Mouse (Mus musculus) midbrain, embryonic 15.5 days (tissue): Measurements from ENCODE around the gene Cdc123. TPM values are rescaled to one million over a fixed set of nuclear protein-coding genes. Genes with fewer than 3 reads are reported as not detected.

Source experiments
- ATAC-seq: fragments of 200-750 bp; cut with Nextera tagmentation; replicated peaks from 2 replicates; pipeline ENCODE4 v1.8.0; 2017; ENCODE audit warnings: moderate TSS enrichment
- H3K27ac ChIP-seq: fragments of 300-500 bp; sonication (generic); 2 replicates; pipeline ENCODE4 v1.5.1; 2015; ENCODE audit warnings: mild to moderate bottlenecking, inconsistent platforms
- H3K27me3 ChIP-seq: fragments of 300-500 bp; sonication (generic); replicated peaks from 2 replicates; pipeline ENCODE4 v1.6.1; 2015; ENCODE audit warnings: inconsistent platforms
- H3K36me3 ChIP-seq: fragments of 300-500 bp; sonication (generic); replicated peaks from 2 replicates; pipeline ENCODE4 v1.6.1; 2015; ENCODE audit warnings: inconsistent platforms
- H3K4me1 ChIP-seq: fragments of 300-500 bp; sonication (generic); 2 replicates; pipeline ENCODE4 v1.6.1; 2015; ENCODE audit warnings: inconsistent platforms
- H3K4me2 ChIP-seq: fragments of 300-500 bp; sonication (generic); 2 replicates; pipeline ENCODE4 v1.6.1; 2015; ENCODE audit warnings: inconsistent platforms, mild to moderate bottlenecking, moderate library complexity
- H3K4me3 ChIP-seq: fragments of 300-500 bp; sonication (generic); 2 replicates; pipeline ENCODE4 v1.5.1; 2015; ENCODE audit warnings: mild to moderate bottlenecking, inconsistent platforms
- H3K9ac ChIP-seq: fragments of 300-500 bp; sonication (generic); 2 replicates; pipeline ENCODE4 v1.6.1; 2015; ENCODE audit warnings: mild to moderate bottlenecking, inconsistent platforms
- H3K9me3 ChIP-seq: fragments of 300-500 bp; sonication (generic); 2 replicates; pipeline ENCODE4 v1.6.1; 2016; ENCODE audit warnings: inconsistent platforms
- WGBS: fragments of 180-500 bp; shearing (Covaris S2); methylation state at CpG from one replicate; pipeline ENCODE4 v1.1.7; 2015; ENCODE audit warnings: mixed read lengths; 5-methylcytosine and 5-hydroxymethylcytosine counted together
- polyA plus RNA-seq: library from polyadenylated mRNA; unstranded; fragments of >200 nt; fragmentation: Nextera tagmentation; extraction: Ambion mirVana; gene quantifications from 2 replicates; pipeline ENCODE4 v1.2.1, GENCODE M21; 2015

Cdc123 gene
- polyA plus RNA-seq, 1 experiment from 2014 or later = 289 TPM

- Histone ChIP-seq H3K27me3 (no peaks in the 10 kb centered on the region), H3K36me3 (peaks cover 32% of the 10 kb centered on the region; the same call in 1 of the 2 replicates), H3K4me1 (no peaks in the 10 kb centered on the region), H3K27ac (no peak overlapping the region), H3K9ac (no peak overlapping the region), H3K4me3 (no peak overlapping the region), H3K4me2 (no peak overlapping the region), H3K9me3 (no peaks in the 10 kb centered on the region)
- ATAC-seq = no peak
- 90% methylated on average over 9 of the region's 9 CpGs for WGBS
Measured at GRCm38 (mm10) chr2:5801182-5801640, 43.8 kb downstream of the Cdc123 start.

- ATAC-seq = no peak
- Histone ChIP-seq H3K27me3 (no peaks in the 10 kb centered on the region), H3K36me3 (peaks cover 36% of the 10 kb centered on the region), H3K4me1 (no peaks in the 10 kb centered on the region), H3K4me3 (no peak overlapping the region), H3K4me2 (no peak overlapping the region), H3K9ac (no peak overlapping the region), H3K27ac (no peak overlapping the region), H3K9me3 (no peaks in the 10 kb centered on the region)
- WGBS = 92% methylated on average over 11 of the region's 11 CpGs
Measured at GRCm38 (mm10) chr2:5797816-5798672, 46.9 kb downstream of the Cdc123 start.

- 97% methylated on average over 10 of the region's 10 CpGs for WGBS
- Histone ChIP-seq H3K27ac (no peak overlapping the region), H3K36me3 (peaks cover 30% of the 10 kb centered on the region)
Measured at GRCm38 (mm10) chr2:5793771-5794170, 51.2 kb downstream of the Cdc123 start.

GRCm38 (mm10) chr2:5792056-5792455 is 52.9 kb downstream of the Cdc123 start:
- Histone ChIP-seq H3K27me3 (no peaks in the 10 kb centered on the region), H3K4me3 (no peak overlapping the region), H3K9ac (no peak overlapping the region), H3K9me3 (no peaks in the 10 kb centered on the region), H3K4me2 (no peak overlapping the region), H3K27ac (no peak overlapping the region), H3K4me1 (no peaks in the 10 kb centered on the region), H3K36me3 (peaks cover 21% of the 10 kb centered on the region)
- WGBS = 95% methylated on average over 5 of the region's 5 CpGs
- no peak for ATAC-seq

More at GRCm38 (mm10) chr2:5793771-5794170, 51.2 kb downstream of the Cdc123 start:
- no peaks in the 10 kb centered on the region for H3K9me3 ChIP-seq
- no peak for ATAC-seq
- no peak overlapping the region for H3K9ac ChIP-seq
- no peaks in the 10 kb centered on the region for H3K27me3 ChIP-seq
- H3K4me2 ChIP-seq = no peak overlapping the region
- no peaks in the 10 kb centered on the region for H3K4me1 ChIP-seq
- H3K4me3 ChIP-seq = no peak overlapping the region

DNA sequence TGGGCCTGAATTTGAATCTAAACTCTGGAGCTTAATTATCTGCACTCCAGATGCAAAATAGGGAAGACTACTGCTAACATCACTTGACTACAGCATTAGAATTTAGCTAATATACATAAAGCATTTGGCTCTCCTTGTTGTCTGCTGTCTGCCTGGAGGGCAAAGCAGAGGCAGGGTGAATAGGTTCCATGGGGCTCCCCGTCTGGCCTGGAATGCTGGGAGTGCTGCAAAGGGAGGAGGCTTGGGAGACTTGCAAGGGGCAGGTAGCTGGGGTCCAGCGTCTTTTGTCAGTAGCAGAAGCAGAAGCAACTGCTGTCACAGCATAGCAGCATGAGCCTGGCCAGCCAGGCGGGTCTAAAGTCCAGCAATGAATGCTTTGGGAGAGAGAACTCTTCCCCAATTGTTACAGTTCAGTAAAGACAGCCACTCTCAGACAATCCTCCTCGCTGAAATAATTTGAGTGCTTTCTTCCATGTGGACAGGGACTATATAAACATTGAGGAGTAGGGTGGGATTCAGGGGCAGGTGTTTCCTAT is 55.3 kb downstream of the Cdc123 start:
- no peak for ATAC-seq
- H3K27me3 ChIP-seq = no peaks in the 10 kb centered on the region
- no peak overlapping the region for H3K4me2 ChIP-seq
- 23% methylated on average over 4 of the region's 4 CpGs for WGBS
- H3K9ac ChIP-seq = no peak overlapping the region
- no peaks in the 10 kb centered on the region for H3K4me1 ChIP-seq
- no peak overlapping the region for H3K27ac ChIP-seq
- H3K4me3 ChIP-seq = no peak overlapping the region
- H3K36me3 ChIP-seq = peaks cover 5% of the 10 kb centered on the region
- H3K9me3 ChIP-seq = no peaks in the 10 kb centered on the region

GRCm38 (mm10) chr2:5787391-5787790 is 57.6 kb downstream of the Cdc123 start:
- H3K9ac ChIP-seq = no peak overlapping the region
- no peak overlapping the region for H3K27ac ChIP-seq
- no peak overlapping the region for H3K4me3 ChIP-seq
- no peaks in the 10 kb centered on the region for H3K4me1 ChIP-seq
- H3K27me3 ChIP-seq = no peaks in the 10 kb centered on the region
- 96% methylated on average over 3 of the region's 3 CpGs for WGBS
- H3K4me2 ChIP-seq = no peak overlapping the region
- H3K36me3 ChIP-seq = no peaks in the 10 kb centered on the region
- ATAC-seq = no peak
- no peaks in the 10 kb centered on the region for H3K9me3 ChIP-seq

- no peak overlapping the region for H3K9ac ChIP-seq
- 85% methylated on average over 2 of the region's 2 CpGs for WGBS
Measured at GRCm38 (mm10) chr2:5772464-5772863, 72.5 kb downstream of the Cdc123 start.

DNA sequence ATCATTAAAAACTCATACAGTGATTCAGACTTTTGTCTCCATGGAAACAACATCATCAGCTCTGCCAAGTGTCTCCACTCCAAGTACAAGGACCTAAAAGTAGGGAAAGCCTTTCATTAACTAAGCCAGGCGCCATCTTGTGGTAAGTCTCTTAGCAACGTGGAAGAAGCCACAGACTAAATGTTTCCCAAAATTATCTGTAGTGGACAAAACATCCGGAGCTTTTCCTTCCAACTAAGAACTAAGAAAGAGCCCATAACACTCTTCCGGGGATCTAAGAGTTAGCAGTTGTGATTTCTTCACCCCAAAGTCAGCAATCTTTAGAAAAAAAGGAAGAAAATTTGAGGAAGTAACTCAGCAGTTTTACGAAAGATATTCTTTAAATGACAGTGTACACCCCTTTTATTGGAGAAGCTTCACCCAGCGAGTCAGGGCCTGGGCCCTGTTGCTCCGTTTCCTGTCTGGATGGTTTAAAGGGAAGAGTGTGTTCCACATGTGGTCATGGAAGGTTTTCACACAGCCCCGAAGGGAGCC is 74.2 kb downstream of the Cdc123 start:
- Histone ChIP-seq H3K4me3 (no peak overlapping the region), H3K27me3 (no peaks in the 10 kb centered on the region), H3K9ac (no peak overlapping the region), H3K9me3 (no peaks in the 10 kb centered on the region), H3K4me2 (no peak overlapping the region), H3K4me1 (peaks cover 4% of the 10 kb centered on the region; the same call in 1 of the 2 replicates), H3K36me3 (no peaks in the 10 kb centered on the region), H3K27ac (no peak overlapping the region)
- ATAC-seq = peak; percentile 90
- whole genome bisulfite sequencing = 59% methylated on average over 8 of the region's 8 CpGs

More at GRCm38 (mm10) chr2:5772464-5772863, 72.5 kb downstream of the Cdc123 start:
- Histone ChIP-seq H3K4me1 (peaks cover 4% of the 10 kb centered on the region; the same call in 1 of the 2 replicates), H3K9me3 (no peaks in the 10 kb centered on the region), H3K4me2 (no peak overlapping the region), H3K27ac (no peak overlapping the region), H3K4me3 (no peak overlapping the region), H3K27me3 (no peaks in the 10 kb centered on the region), H3K36me3 (no peaks in the 10 kb centered on the region)
- ATAC-seq = no peak

DNA sequence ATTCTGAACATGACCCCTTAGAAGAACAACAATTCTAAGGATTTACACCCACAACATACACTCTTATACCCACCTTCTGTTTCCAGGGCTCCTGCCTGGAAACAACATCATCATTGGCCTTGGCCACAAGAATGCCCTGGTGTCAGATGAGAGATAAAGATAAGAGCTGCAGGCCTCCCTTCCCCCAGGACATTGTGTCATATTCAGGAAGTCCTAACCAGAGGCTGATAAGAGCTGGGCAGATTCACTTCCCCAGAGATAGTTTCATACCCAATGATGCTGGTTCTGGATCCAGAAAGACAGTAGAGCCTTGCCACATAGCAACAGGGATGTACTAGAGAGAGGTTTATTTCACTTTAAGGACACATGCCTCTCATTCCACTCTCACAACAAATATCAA is 75.3 kb downstream of the Cdc123 start:
- Histone ChIP-seq H3K4me3 (no peak overlapping the region), H3K4me2 (no peak overlapping the region), H3K4me1 (peaks cover 4% of the 10 kb centered on the region; the same call in 1 of the 2 replicates), H3K9me3 (no peaks in the 10 kb centered on the region), H3K27me3 (no peaks in the 10 kb centered on the region), H3K36me3 (no peaks in the 10 kb centered on the region), H3K9ac (no peak overlapping the region), H3K27ac (no peak overlapping the region)
- ATAC-seq = no peak

- Histone ChIP-seq H3K4me3 (no peak overlapping the region), H3K4me2 (no peak overlapping the region), H3K4me1 (peaks cover 4% of the 10 kb centered on the region; the same call in 1 of the 2 replicates), H3K27me3 (no peaks in the 10 kb centered on the region), H3K9me3 (no peaks in the 10 kb centered on the region), H3K36me3 (no peaks in the 10 kb centered on the region), H3K9ac (no peak overlapping the region), H3K27ac (no peak overlapping the region)
- no peak for ATAC-seq
- WGBS = 96% methylated on average over 4 of the region's 4 CpGs
Measured at GRCm38 (mm10) chr2:5768946-5769345, 76.0 kb downstream of the Cdc123 start.

GRCm38 (mm10) chr2:5762031-5762430 is 82.9 kb downstream of the Cdc123 start:
- no peaks in the 10 kb centered on the region for H3K36me3 ChIP-seq
- 94% methylated on average over 3 of the region's 3 CpGs for WGBS
- no peak overlapping the region for H3K4me3 ChIP-seq
- no peak overlapping the region for H3K9ac ChIP-seq
- H3K4me2 ChIP-seq = no peak overlapping the region
- no peaks in the 10 kb centered on the region for H3K4me1 ChIP-seq
- no peak overlapping the region for H3K27ac ChIP-seq
- H3K27me3 ChIP-seq = no peaks in the 10 kb centered on the region
- no peak for ATAC-seq
- no peaks in the 10 kb centered on the region for H3K9me3 ChIP-seq

DNA sequence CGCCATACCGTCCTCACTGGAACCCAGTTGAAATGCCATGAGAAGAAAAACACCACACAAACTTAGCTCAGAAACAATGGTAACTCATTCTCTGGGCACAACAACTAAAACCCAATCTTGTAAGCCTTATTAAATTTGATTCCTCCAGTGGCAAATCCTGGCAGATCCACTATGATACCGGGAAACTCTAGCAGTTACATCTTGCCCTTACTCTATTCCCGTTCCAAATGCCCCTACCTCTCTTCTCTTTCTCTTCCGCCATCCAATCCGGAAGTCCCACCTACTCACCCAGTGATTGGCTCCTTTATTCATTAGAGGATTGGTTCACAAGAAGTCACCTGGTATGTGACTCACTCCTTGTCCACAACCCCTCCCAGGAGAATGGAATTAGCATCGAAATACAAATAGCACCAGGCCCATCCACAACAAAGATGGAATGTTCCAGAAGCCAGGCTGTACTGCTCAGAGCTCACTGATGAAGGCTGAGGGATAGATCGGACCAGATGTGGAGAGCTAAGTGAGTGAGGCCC is 84.4 kb downstream of the Cdc123 start:
- no peak for ATAC-seq
- Histone ChIP-seq H3K9me3 (no peaks in the 10 kb centered on the region), H3K9ac (no peak overlapping the region), H3K4me2 (no peak overlapping the region), H3K27me3 (no peaks in the 10 kb centered on the region), H3K4me3 (no peak overlapping the region), H3K4me1 (no peaks in the 10 kb centered on the region), H3K27ac (no peak overlapping the region), H3K36me3 (no peaks in the 10 kb centered on the region)
- WGBS = 94% methylated on average over 8 of the region's 8 CpGs
